Mouse (Mus musculus): ENCODE measurements around the gene Pik3cd.

GRCm38 (mm10) chr4:149674814-149675377 lies 27.5 kb downstream of the Pik3cd start:
- TF ChIP-seq CTCF (IDR thresholded peaks at IDR 0.05; ENCODE audit: extremely low read depth, insufficient read length, insufficient replicate concordance, low read depth, low read length) (no peak), POLR2A (IDR thresholded peaks at IDR 0.05; ENCODE audit: low read depth, low read length) (no peak)
